ENCODE assay signal across 7 mouse cellular contexts in the genomic region with DNA sequence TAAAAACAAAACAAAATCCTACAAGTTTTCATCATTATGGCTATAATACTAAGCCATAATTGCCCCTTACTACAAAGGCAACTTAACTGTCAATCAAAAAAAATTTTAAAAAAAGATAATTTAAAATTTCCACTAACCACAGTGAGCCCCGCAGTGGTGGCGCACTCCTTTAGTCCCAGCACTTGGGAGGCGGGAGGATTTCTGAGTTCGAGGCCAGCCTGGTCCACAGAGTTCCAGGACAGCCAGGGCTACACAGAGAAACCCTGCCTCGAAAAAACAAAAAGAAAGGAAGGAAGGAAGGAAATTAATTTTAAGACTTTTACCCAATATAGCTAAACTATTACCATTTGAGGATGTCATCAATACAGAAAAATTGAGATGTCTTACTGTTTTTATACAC. TPM values are rescaled to one million over a fixed set of nuclear protein-coding genes. Genes with fewer than 3 reads are reported as not detected.
DNase-seq lines count a peak whose midpoint lies in the region; ATAC-seq and TF ChIP-seq lines count a peak whose summit lies in the region.

No protein-coding gene starts in this region.

- peaks cover 43% of the 10 kb centered on the region for H3K4me1 ChIP-seq in forebrain, embryonic 13.5 days
- no peaks in the 10 kb centered on the region for H3K4me1 ChIP-seq in stomach, postnatal 0 days (replicated peaks; ENCODE audit: control insufficient read depth, insufficient read depth)

- intact Hi-C loops in left cerebral cortex, postnatal 4 days (cut with DNase I): no loop called here

- peak overlapping the region; percentile 72 for H3K4me2 ChIP-seq in forebrain, embryonic 13.5 days
- peak overlapping the region; percentile 76 for H3K4me2 ChIP-seq in stomach, postnatal 0 days (replicated peaks; ENCODE audit: low read depth)

- no peak for ATAC-seq in forebrain, embryonic 13.5 days
- no peak for ATAC-seq in stomach, postnatal 0 days (ENCODE audit: low FRiP score, low TSS enrichment)

- no peaks in the 10 kb centered on the region for H3K27me3 ChIP-seq in forebrain, embryonic 13.5 days
- no peaks in the 10 kb centered on the region for H3K27me3 ChIP-seq in stomach, postnatal 0 days (ENCODE audit: control insufficient read depth, insufficient read depth, low read length)

- peak overlapping the region; percentile 99 for H3K4me3 ChIP-seq in forebrain, embryonic 13.5 days
- H3K4me3 ChIP-seq in stomach, postnatal 0 days (ENCODE audit: low read depth, low read length): peak overlapping the region; percentile 85

- H3K9ac ChIP-seq in forebrain, embryonic 13.5 days: peak overlapping the region; percentile 95
- H3K9ac ChIP-seq in stomach, postnatal 0 days (ENCODE audit: low read length): peak overlapping the region; percentile 85

- no peak for TF ChIP-seq EP300 in stomach, postnatal 0 days (optimal IDR thresholded peaks at IDR 0.05)

- peaks cover 39% of the 10 kb centered on the region for H3K36me3 ChIP-seq in forebrain, embryonic 13.5 days (ENCODE audit: poor library complexity, severe bottlenecking)
- 0 out of 2 replicates have a peak, but pooled peaks cover 2% of the 10 kb centered on the region for H3K36me3 ChIP-seq in stomach, postnatal 0 days (ENCODE audit: control insufficient read depth, insufficient read depth, low read length)

- no peaks in the 10 kb centered on the region for H3K9me3 ChIP-seq in forebrain, embryonic 13.5 days (replicated peaks)
- H3K9me3 ChIP-seq in stomach, postnatal 0 days (ENCODE audit: control insufficient read depth, low read length): no peaks in the 10 kb centered on the region

- H3K27ac ChIP-seq in forebrain, embryonic 13.5 days: peak overlapping the region; percentile 81; the same call in 1 of the 2 replicates
- H3K27ac ChIP-seq in stomach, postnatal 0 days (replicated peaks): peak overlapping the region; percentile 91; the same call in 1 of the 2 replicates

- peak; percentile 28 to 60 for DNase-seq in spleen, postnatal 10 days (ENCODE audit: low spot score in 2 of 2)
- DNase-seq in spleen, adult 12 weeks (ENCODE audit: low spot score): no peak
- peak; percentile 28 for DNase-seq in liver
- no peak for DNase-seq in stomach, postnatal 0 days (ENCODE audit: low spot score)
- no peak for DNase-seq in left cerebral cortex, postnatal 4 days
- DNase-seq in frontal cortex, postnatal 36 days (ENCODE audit: low spot score in 2 of 2): no peak

- WGBS in forebrain, embryonic 13.5 days: 13% methylated on average over 5 of the region's 5 CpGs
- WGBS in stomach, postnatal 0 days: 22% methylated on average over 5 of the region's 5 CpGs

- no peak for TF ChIP-seq CTCF in stomach, postnatal 0 days (IDR thresholded peaks at IDR 0.05; ENCODE audit: low read depth)

RNA-seq across cellular contexts. Expression of gene Kpna2, which starts 1.4 kb away (rescaled TPM):
- 481 and 506 TPM in 2 replicates for polyA plus RNA-seq in forebrain, embryonic 13.5 days (2015; fragmentation: Nextera tagmentation; extraction: Ambion mirVana)
- 146 and 158 TPM in 2 replicates for polyA plus RNA-seq in stomach, postnatal 0 days (2015; fragmentation: Nextera tagmentation; extraction: Ambion mirVana)
- total RNA-seq in left cerebral cortex, postnatal 4 days (2021): 10 to 100 TPM; 43.4 to 53.2 TPM

RNA-seq across cellular contexts. Expression of gene 1810010H24Rik, which starts 27.5 kb away (rescaled TPM):
- polyA plus RNA-seq in forebrain, embryonic 13.5 days (2015; fragmentation: Nextera tagmentation; extraction: Ambion mirVana): 2.6 and 2.8 TPM in 2 replicates
- polyA plus RNA-seq in stomach, postnatal 0 days (2015; fragmentation: Nextera tagmentation; extraction: Ambion mirVana): 6.3 and 6.8 TPM in 2 replicates
- 1 to 10 TPM; 4.2 to 4.7 TPM for total RNA-seq in left cerebral cortex, postnatal 4 days (2021)

Comparison
In these comparisons a context has a peak if more than half of its experiments do, and no peak if none do; other contexts are left out.
1. DNase-seq: peak in spleen, postnatal 10 days (2 of 2) and liver (single experiment); none in spleen, adult 12 weeks (single experiment), stomach, postnatal 0 days (single experiment), left cerebral cortex, postnatal 4 days (single experiment) and frontal cortex, postnatal 36 days (0 of 2).